Mouse (Mus musculus) right cerebral cortex, postnatal 10 days (tissue): Measurements from ENCODE around the gene Cdc6.
A peak's percentile ranks its signal among the peaks of the same experiment; 100 is the strongest.

Experiments
- DNase-seq, 2 experiments: peaks; one replicate each; pipeline ENCODE4 v3.0.0; 2021; ENCODE audit warnings: low spot score in 2 of 2

The Cdc6 gene

GRCm38 (mm10) chr11:98907437-98908173 is at the start of gene Cdc6:
Cdc6 (plus strand) TSS chr11:98907801.
- DNase-seq, result peak; percentile 98 to 99

GRCm38 (mm10) chr11:98858759-98859731 is 48.6 kb upstream of the Cdc6 start:
- peak; percentile 88 to 91 for DNase-seq

GRCm38 (mm10) chr11:98863028-98863750 is 44.4 kb upstream of the Cdc6 start, which contains the start of gene Wipf2:
Wipf2 (plus strand) TSS chr11:98863638.
- DNase-seq, result peak; percentile 96 to 97

- DNase-seq, result peak; percentile 79 to 82
Measured at GRCm38 (mm10) chr11:98863751-98864429, 43.7 kb upstream of the Cdc6 start.

- peak; percentile 63 to 68 for DNase-seq
Measured at GRCm38 (mm10) chr11:98867293-98867692, 40.3 kb upstream of the Cdc6 start.

- DNase-seq, result no peak
Measured at GRCm38 (mm10) chr11:98869906-98870305, 37.7 kb upstream of the Cdc6 start.

- no peak for DNase-seq
Measured at GRCm38 (mm10) chr11:98870791-98871190, 36.8 kb upstream of the Cdc6 start.

GRCm38 (mm10) chr11:98871416-98871815 is 36.2 kb upstream of the Cdc6 start:
- DNase-seq, result no peak

- peak; percentile 60 to 78 for DNase-seq
Measured at GRCm38 (mm10) chr11:98872040-98872439, 35.6 kb upstream of the Cdc6 start.

- no peak for DNase-seq
Measured at GRCm38 (mm10) chr11:98873900-98874299, 33.7 kb upstream of the Cdc6 start.

- no peak for DNase-seq
Measured at GRCm38 (mm10) chr11:98877001-98877400, 30.6 kb upstream of the Cdc6 start.

- DNase-seq, result no peak
Measured at GRCm38 (mm10) chr11:98887703-98888102, 19.9 kb upstream of the Cdc6 start.

- no peak for DNase-seq
Measured at GRCm38 (mm10) chr11:98889077-98889476, 18.5 kb upstream of the Cdc6 start.

GRCm38 (mm10) chr11:98889977-98890376 is 17.6 kb upstream of the Cdc6 start:
- no peak for DNase-seq

GRCm38 (mm10) chr11:98892426-98892825 is 15.2 kb upstream of the Cdc6 start:
- no peak for DNase-seq

- DNase-seq, result no peak
Measured at GRCm38 (mm10) chr11:98900529-98901125, 7.0 kb upstream of the Cdc6 start.

- no peak for DNase-seq
Measured at GRCm38 (mm10) chr11:98902621-98903245, 4.9 kb upstream of the Cdc6 start.

GRCm38 (mm10) chr11:98904577-98904976 is 3.0 kb upstream of the Cdc6 start:
- DNase-seq, result no peak

GRCm38 (mm10) chr11:98905033-98905432 is 2.6 kb upstream of the Cdc6 start:
- DNase-seq, result no peak

- no peak for DNase-seq
Measured at GRCm38 (mm10) chr11:98905583-98905982, 2.0 kb upstream of the Cdc6 start.
